Mouse (Mus musculus) MEL (cell line): ENCODE results near the gene Myt1l. TPM values are rescaled to one million over a fixed set of nuclear protein-coding genes. Genes with fewer than 3 reads are reported as not detected.
A peak's percentile ranks its signal among the peaks of the same experiment; 100 is the strongest.

Experiments
- DNase-seq: peaks from one replicate; pipeline ENCODE4 v3.0.0; 2011; ENCODE audit warnings: low read depth, low spot score
- H3K27ac ChIP-seq: 2 replicates; pipeline ENCODE4 v1.5.1; 2012; ENCODE audit warnings: low read depth, mild to moderate bottlenecking, control low read depth, low read length, moderate library complexity; ENCODE audit not compliant: control insufficient read depth
- H3K27me3 ChIP-seq, 2 experiments: fragments of 150-350 bp in 1 of 2; sonication (generic) in 1 of 2; 2 replicates each; pipeline ENCODE4 v1.6.1; 2012; ENCODE audit warnings: low read length in 2 of 2, mild to moderate bottlenecking in 2 of 2, improper control_type of control experiment in 1 of 2, moderate library complexity in 1 of 2; ENCODE audit not compliant: insufficient read depth in 2 of 2, control insufficient read depth in 1 of 2
- H3K36me3 ChIP-seq, 2 experiments: 2 replicates each; pipeline ENCODE4 v1.6.1; 2012 to 2014; ENCODE audit warnings: low read length in 2 of 2, improper control_type of control experiment in 1 of 2, inconsistent platforms in 1 of 2, mild to moderate bottlenecking in 1 of 2; ENCODE audit not compliant: insufficient read depth in 2 of 2, control insufficient read depth in 1 of 2
- H3K4me1 ChIP-seq, 2 experiments: fragments of 150-350 bp in 1 of 2; sonication (generic) in 1 of 2; 2 replicates each; pipeline ENCODE4 v1.6.1; 2012; ENCODE audit warnings: low read length in 2 of 2, improper control_type of control experiment in 1 of 2, mild to moderate bottlenecking in 1 of 2; ENCODE audit not compliant: insufficient read depth in 2 of 2, control insufficient read depth in 1 of 2
- H3K4me3 ChIP-seq, 2 experiments: fragments of 150-350 bp in 1 of 2; sonication (generic) in 1 of 2; 2 replicates each; pipeline ENCODE4 v1.5.1; 2012; ENCODE audit warnings: low read depth in 2 of 2, low read length in 2 of 2, mild to moderate bottlenecking in 2 of 2, moderate library complexity in 2 of 2, control low read depth in 1 of 2, improper control_type of control experiment in 1 of 2; ENCODE audit not compliant: control insufficient read depth in 1 of 2, insufficient read depth in 1 of 2
- H3K79me2 ChIP-seq: 2 replicates; pipeline ENCODE4 v1.6.1; 2012; ENCODE audit warnings: mild to moderate bottlenecking, low read length, moderate library complexity; ENCODE audit not compliant: control insufficient read depth, poor library complexity, insufficient read depth
- H3K9ac ChIP-seq: 2 replicates; pipeline ENCODE4 v1.6.1; 2012; ENCODE audit warnings: low read depth, mild to moderate bottlenecking, control low read depth, low read length, moderate library complexity; ENCODE audit not compliant: control insufficient read depth, poor library complexity, severe bottlenecking
- H3K9me3 ChIP-seq: fragments of 150-350 bp; sonication (generic); replicated peaks from 2 replicates; pipeline ENCODE4 v1.6.1; 2012; ENCODE audit warnings: mild to moderate bottlenecking, low read length, improper control_type of control experiment, moderate library complexity; ENCODE audit not compliant: insufficient read depth
- CHD1 ChIP-seq: IDR thresholded peaks from 2 replicates; pipeline ENCODE4 v1.6.1; 2012; ENCODE audit warnings: low read depth, mild to moderate bottlenecking, inconsistent platforms, low read length, improper control_type of control experiment
- E2F4 ChIP-seq: IDR thresholded peaks from 2 replicates; pipeline ENCODE4 v1.6.1; 2011; ENCODE audit warnings: low read depth, low read length, improper control_type of control experiment, borderline replicate concordance
- ELF1 ChIP-seq: IDR thresholded peaks from 2 replicates; pipeline ENCODE4 v1.6.1; 2014; ENCODE audit warnings: low read depth, mild to moderate bottlenecking, inconsistent platforms, low read length, improper control_type of control experiment, moderate library complexity
- EP300 ChIP-seq, 2 experiments: IDR thresholded peaks; 2 replicates each; pipeline ENCODE4 v1.6.1; 2011; ENCODE audit warnings: improper control_type of control experiment in 2 of 2, low read length in 2 of 2, low read depth in 1 of 2, mild to moderate bottlenecking in 1 of 2
- GABPA ChIP-seq: IDR thresholded peaks from 2 replicates; pipeline ENCODE4 v1.6.1; 2012; ENCODE audit warnings: low read depth, mild to moderate bottlenecking, inconsistent platforms, low read length, improper control_type of control experiment, moderate library complexity
- GATA1 ChIP-seq: IDR thresholded peaks from 2 replicates; pipeline ENCODE4 v1.6.1; 2011; ENCODE audit warnings: low read depth, low read length, improper control_type of control experiment
- HCFC1 ChIP-seq: IDR thresholded peaks from 2 replicates; pipeline ENCODE4 v1.6.1; 2012; ENCODE audit warnings: low read depth, mild to moderate bottlenecking, inconsistent platforms, low read length, improper control_type of control experiment, moderate library complexity
- KAT2A ChIP-seq: conservative IDR thresholded peaks from 2 replicates; pipeline ENCODE4 v1.6.1; 2012; ENCODE audit warnings: low read depth, low read length, improper control_type of control experiment, inconsistent platforms
- MAZ ChIP-seq: IDR thresholded peaks from 2 replicates; pipeline ENCODE4 v1.6.1; 2012; ENCODE audit warnings: low read depth, mild to moderate bottlenecking, inconsistent platforms, low read length, improper control_type of control experiment
- MEF2A ChIP-seq: IDR thresholded peaks from 2 replicates; pipeline ENCODE4 v1.6.1; 2014; ENCODE audit warnings: low read depth, mild to moderate bottlenecking, inconsistent platforms, low read length, improper control_type of control experiment; ENCODE audit not compliant: poor library complexity, insufficient replicate concordance, severe bottlenecking; ENCODE audit errors: extremely low read depth
- MXI1 ChIP-seq: IDR thresholded peaks from 2 replicates; pipeline ENCODE4 v1.6.1; 2011; ENCODE audit warnings: mild to moderate bottlenecking, low read depth, low read length, improper control_type of control experiment
- MYB ChIP-seq: IDR thresholded peaks from 2 replicates; pipeline ENCODE4 v1.6.1; 2011; ENCODE audit warnings: mild to moderate bottlenecking, low read depth, low read length, improper control_type of control experiment
- MYC ChIP-seq: IDR thresholded peaks from 2 replicates; pipeline ENCODE4 v1.6.1; 2011; ENCODE audit warnings: low read depth, mild to moderate bottlenecking, low read length, improper control_type of control experiment, moderate library complexity
- NRF1 ChIP-seq: IDR thresholded peaks from 2 replicates; pipeline ENCODE4 v1.6.1; 2014; ENCODE audit warnings: low read depth, mild to moderate bottlenecking, inconsistent platforms, low read length, improper control_type of control experiment, moderate library complexity; ENCODE audit not compliant: poor library complexity, insufficient read depth, severe bottlenecking
- POLR2A ChIP-seq, 2 experiments: IDR thresholded peaks; 2 replicates each; pipeline ENCODE4 v1.6.1; 2011 to 2012; ENCODE audit warnings: low read length in 2 of 2, mild to moderate bottlenecking in 2 of 2, control low read depth in 1 of 2, improper control_type of control experiment in 1 of 2, low read depth in 1 of 2, moderate library complexity in 1 of 2; ENCODE audit not compliant: control insufficient read depth in 1 of 2, insufficient read depth in 1 of 2, poor library complexity in 1 of 2
- POLR2AphosphoS2 ChIP-seq: IDR thresholded peaks from 2 replicates; pipeline ENCODE4 v1.6.1; 2011; ENCODE audit warnings: low read length, improper control_type of control experiment
- RCOR1 ChIP-seq: IDR thresholded peaks from 2 replicates; pipeline ENCODE4 v1.6.1; 2012; ENCODE audit warnings: low read depth, mild to moderate bottlenecking, inconsistent platforms, low read length, improper control_type of control experiment
- SIN3A ChIP-seq: IDR thresholded peaks from 2 replicates; pipeline ENCODE4 v1.6.1; 2012; ENCODE audit warnings: low read length, improper control_type of control experiment, inconsistent platforms
- SMC3 ChIP-seq: IDR thresholded peaks from 2 replicates; pipeline ENCODE4 v1.6.1; 2011; ENCODE audit warnings: low read depth, low read length, improper control_type of control experiment
- TBP ChIP-seq: IDR thresholded peaks from 2 replicates; pipeline ENCODE4 v1.8.0; 2011; ENCODE audit warnings: low read depth, low read length, improper control_type of control experiment
- USF1 ChIP-seq: IDR thresholded peaks from 2 replicates; pipeline ENCODE4 v1.6.1; 2014; ENCODE audit warnings: low read depth, mild to moderate bottlenecking, inconsistent platforms, low read length, improper control_type of control experiment, moderate library complexity
- ZKSCAN1 ChIP-seq: IDR thresholded peaks from 2 replicates; pipeline ENCODE4 v1.6.1; 2012; ENCODE audit warnings: low read depth, mild to moderate bottlenecking, inconsistent platforms, low read length, improper control_type of control experiment, moderate library complexity
- ZNF384 ChIP-seq: IDR thresholded peaks from 2 replicates; pipeline ENCODE4 v1.6.1; 2012; ENCODE audit warnings: low read depth, mild to moderate bottlenecking, inconsistent platforms, low read length, improper control_type of control experiment
- polyA plus RNA-seq, 2 experiments: library from polyadenylated mRNA; stranded (reverse) in 1 of 2; unstranded in 1 of 2; fragments of >175 nt in 1 of 2; fragments of >200 nt in 1 of 2; gene quantifications; 2 replicates each; pipeline versions ENCODE4 v1.2.1 to v1.2.4; 2012; ENCODE audit warnings: low replicate concordance in 2 of 2, low read depth in 1 of 2; ENCODE audit not compliant: insufficient read length in 2 of 2, insufficient read depth in 1 of 2, missing spikeins in 1 of 2
- total RNA-seq: library from RNA; depleted of rRNA; stranded (reverse); fragments of 300-350 nt; gene quantifications from 2 replicates; pipeline ENCODE4 v1.2.3, GENCODE M21; 2012

The Myt1l gene
- total and polyA plus RNA-seq, 3 experiments, result not detected

- Histone ChIP-seq H3K36me3 (peaks cover 0 to 4% of the 10 kb centered on the region in 2 experiments; a peak in 2 of 4 replicates), H3K9me3 (no peaks in the 10 kb centered on the region), H3K27me3 (no peaks in the 10 kb centered on the region), H3K79me2 (no peaks in the 10 kb centered on the region), H3K9ac (no peak overlapping the region), H3K4me3 (peak overlapping the region; percentile 29 to 48; a peak in 3 of 4 replicates), H3K27ac (peak overlapping the region; percentile 38; the same call in 1 of the 2 replicates), H3K4me1 (peaks cover 0 to 3% of the 10 kb centered on the region in 2 experiments; a peak in 3 of 4 replicates)
- TF ChIP-seq ELF1, result no peak
- TF ChIP-seq ZNF384, result peak; percentile 55
- 0 out of 2 replicates have a peak, but pooled peaks have one; percentile 12 for TF ChIP-seq TBP
- TF ChIP-seq MYB, result no peak
- no peak for TF ChIP-seq GABPA
- TF ChIP-seq SIN3A, result 0 out of 2 replicates have a peak, but pooled peaks have one; percentile 36
- TF ChIP-seq EP300 (IDR thresholded peaks at IDR 0.05; ENCODE audit: low read depth in 1 of 2, low read length in 2 of 2), result peak in 1 of 2 experiments; percentile 27; a peak in 2 of 4 replicates
- peak; percentile 40 for TF ChIP-seq GATA1
- no peak for TF ChIP-seq E2F4
- no peak for TF ChIP-seq MAZ
- TF ChIP-seq MXI1, result 0 out of 2 replicates have a peak, but pooled peaks have one; percentile 43
- peak; percentile 76 for DNase-seq
Measured at GRCm38 (mm10) chr12:29809569-29810185, 281.5 kb downstream of the Myt1l start.

- Histone ChIP-seq H3K27ac (no peak overlapping the region), H3K4me1 (no peaks in the 10 kb centered on the region), H3K79me2 (no peaks in the 10 kb centered on the region), H3K36me3 (no peaks in the 10 kb centered on the region), H3K9ac (no peak overlapping the region), H3K9me3 (no peaks in the 10 kb centered on the region), H3K27me3 (no peaks in the 10 kb centered on the region; a peak in 1 of 4 replicates), H3K4me3 (no peak overlapping the region)
- DNase-seq, result no peak
- TF ChIP-seq NRF1, result no peak
- TF ChIP-seq ZNF384, result no peak
- TF ChIP-seq CHD1, result no peak
- TF ChIP-seq POLR2AphosphoS2, result no peak
- TF ChIP-seq ZKSCAN1, result no peak
- no peak for TF ChIP-seq GATA1
- TF ChIP-seq MYC, result no peak
- TF ChIP-seq TBP, result no peak
- no peak for TF ChIP-seq RCOR1
- TF ChIP-seq USF1, result no peak
- TF ChIP-seq KAT2A, result no peak
- no peak for TF ChIP-seq MEF2A
- TF ChIP-seq SMC3, result no peak
- TF ChIP-seq HCFC1, result no peak
- TF ChIP-seq POLR2A (IDR thresholded peaks at IDR 0.05; ENCODE audit: control insufficient read depth in 1 of 2, insufficient read depth in 1 of 2, low read depth in 1 of 2, low read length in 2 of 2, poor library complexity in 1 of 2), result no peak
Measured at GRCm38 (mm10) chr12:29815466-29815865, 287.3 kb downstream of the Myt1l start.
